Mouse (Mus musculus) cerebellum, adult 2 months (tissue): Measurements from ENCODE around the gene Tcf19. TPM values are rescaled to one million over a fixed set of nuclear protein-coding genes. Genes with fewer than 3 reads are reported as not detected.

Experiments
- DNase-seq, 2 experiments: peaks; one replicate each; pipeline ENCODE4 v3.0.0; 2021
- H3K27ac ChIP-seq: fragments of 200-500 bp; 2 replicates; pipeline ENCODE4 v1.5.1; 2012; ENCODE audit warnings: low read length, control low read depth, inconsistent platforms; ENCODE audit not compliant: insufficient read depth
- H3K27me3 ChIP-seq: fragments of 200-500 bp; 2 replicates; pipeline ENCODE4 v1.6.1; 2012; ENCODE audit warnings: inconsistent platforms, mild to moderate bottlenecking, low read length, moderate library complexity; ENCODE audit not compliant: control insufficient read depth, insufficient read depth
- H3K4me1 ChIP-seq: fragments of 200-500 bp; 2 replicates; pipeline ENCODE4 v1.6.1; 2011; ENCODE audit warnings: low read length; ENCODE audit not compliant: control insufficient read depth, insufficient read depth
- H3K4me3 ChIP-seq: fragments of 200-500 bp; replicated peaks from 2 replicates; pipeline ENCODE3; 2011; ENCODE audit warnings: mild to moderate bottlenecking, low read depth, low read length, control low read depth; ENCODE audit not compliant: insufficient read depth
- CTCF ChIP-seq: fragments of 200-500 bp; IDR thresholded peaks from 2 replicates; pipeline ENCODE4 v1.5.1; 2011; ENCODE audit warnings: low read depth, mild to moderate bottlenecking, control low read depth, low read length, moderate library complexity, borderline replicate concordance; ENCODE audit not compliant: insufficient read depth
- POLR2A ChIP-seq: fragments of 200-500 bp; IDR thresholded peaks from 2 replicates; pipeline ENCODE4 v1.6.1; 2011; ENCODE audit warnings: low read length, control low read depth, borderline replicate concordance; ENCODE audit not compliant: insufficient read depth
- WGBS: fragments of 180-500 bp; shearing (Covaris S2); methylation state at CpG from one replicate; pipeline ENCODE4 v1.1.7; 2018; 5-methylcytosine and 5-hydroxymethylcytosine counted together
- polyA plus RNA-seq: library from polyadenylated mRNA; depleted of rRNA; stranded (reverse); fragments of >200 nt; gene quantifications from 2 replicates; pipeline ENCODE4 v1.2.3, GENCODE M21; 2012

Tcf19 gene
- polyA plus RNA-seq, 1 experiment: 6.7 TPM

DNA sequence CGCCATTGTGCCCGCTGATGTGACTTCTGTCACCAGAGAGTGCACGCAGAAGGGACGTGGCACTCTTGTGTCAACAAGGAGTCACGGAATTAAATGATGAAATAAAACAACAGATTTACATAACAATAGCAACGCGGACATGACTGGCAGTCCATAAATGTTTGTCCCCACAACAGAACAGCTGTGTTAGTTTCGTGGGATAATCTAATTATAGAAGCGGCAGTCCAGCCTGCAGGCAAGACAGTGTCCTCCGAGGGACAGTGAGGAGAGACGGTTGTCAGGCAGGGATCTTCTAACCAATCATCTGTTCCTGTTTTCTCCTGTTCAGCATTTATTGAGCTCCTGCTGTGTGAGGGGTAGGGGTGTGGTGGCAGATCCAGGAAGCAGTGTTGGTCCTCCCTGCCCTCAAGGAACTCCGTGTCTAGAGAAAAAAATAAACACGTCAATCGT is 26.8 kb upstream of the Tcf19 start:
- Histone ChIP-seq H3K27me3 (no peaks in the 10 kb centered on the region), H3K4me1 (peaks cover 4% of the 10 kb centered on the region; the same call in 1 of the 2 replicates), H3K4me3 (no peak overlapping the region), H3K27ac (no peak overlapping the region)
- TF ChIP-seq POLR2A (no peak), CTCF (no peak)
- DNase-seq: no peak
- WGBS: 28% methylated on average over 14 of the region's 14 CpGs

DNA sequence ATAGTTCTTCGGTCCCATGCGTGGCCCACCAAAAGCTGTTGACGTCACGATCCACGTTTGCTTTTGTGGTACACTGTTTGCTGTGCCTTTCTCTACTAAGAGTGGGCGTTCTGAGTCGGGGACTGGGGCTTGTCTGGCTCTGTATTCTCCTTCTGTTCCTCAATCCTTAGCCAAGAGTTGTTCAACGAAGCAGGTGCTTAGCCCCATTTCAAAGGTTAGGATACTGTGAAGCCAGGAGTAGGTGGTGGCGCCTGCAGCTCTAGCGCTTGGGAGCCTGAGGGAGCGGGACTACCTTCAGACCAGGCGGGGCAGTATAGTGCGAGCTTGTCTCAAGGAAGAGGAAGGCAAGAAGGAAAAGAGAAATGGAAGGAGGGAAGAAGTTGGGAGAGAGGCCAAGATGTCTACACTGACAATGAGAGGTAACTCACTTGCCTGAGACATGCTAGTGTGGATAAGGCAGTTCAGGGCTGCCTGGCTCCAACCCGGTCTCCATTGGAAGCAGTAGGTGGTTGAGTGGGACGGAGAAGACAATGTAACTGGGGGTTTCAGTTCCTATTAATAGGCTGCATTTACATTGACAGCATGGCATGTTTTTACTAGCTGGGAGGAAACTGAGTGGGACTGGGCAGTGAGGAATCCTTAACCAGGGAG is 26.3 kb upstream of the Tcf19 start:
- Histone ChIP-seq H3K4me3 (no peak overlapping the region), H3K4me1 (peaks cover 4% of the 10 kb centered on the region; the same call in 1 of the 2 replicates), H3K27ac (no peak overlapping the region), H3K27me3 (no peaks in the 10 kb centered on the region)
- TF ChIP-seq POLR2A (no peak), CTCF (no peak)
- 66% methylated on average over 15 of the region's 15 CpGs for whole genome bisulfite sequencing
- DNase-seq: peak in 1 of 2 experiments; percentile 41

DNA sequence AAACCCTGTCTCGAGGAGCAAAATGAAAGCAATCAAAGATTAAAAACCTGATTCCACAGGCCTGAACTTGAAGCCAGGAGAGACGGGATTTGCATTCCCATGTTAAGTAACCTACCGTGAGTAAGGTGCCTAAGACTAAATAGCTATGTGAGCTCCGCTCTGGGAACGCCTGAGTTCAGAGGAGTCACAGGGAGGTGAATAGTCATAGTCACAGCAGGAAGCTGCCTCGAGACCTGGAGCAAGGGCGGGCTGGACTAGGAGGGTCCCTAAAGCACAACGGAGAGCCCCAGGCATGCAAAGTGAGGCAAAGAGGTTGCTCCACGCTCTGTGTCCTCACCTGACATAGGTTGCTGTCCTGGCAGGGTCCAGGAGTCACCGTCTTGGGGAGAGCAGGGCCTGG is 22.9 kb upstream of the Tcf19 start:
- Histone ChIP-seq H3K4me1 (no peaks in the 10 kb centered on the region), H3K27me3 (no peaks in the 10 kb centered on the region), H3K4me3 (no peak overlapping the region), H3K27ac (no peak overlapping the region)
- 59% methylated on average over 10 of the region's 10 CpGs for WGBS
- DNase-seq: no peak
- TF ChIP-seq CTCF: no peak
- no peak for TF ChIP-seq POLR2A

DNA sequence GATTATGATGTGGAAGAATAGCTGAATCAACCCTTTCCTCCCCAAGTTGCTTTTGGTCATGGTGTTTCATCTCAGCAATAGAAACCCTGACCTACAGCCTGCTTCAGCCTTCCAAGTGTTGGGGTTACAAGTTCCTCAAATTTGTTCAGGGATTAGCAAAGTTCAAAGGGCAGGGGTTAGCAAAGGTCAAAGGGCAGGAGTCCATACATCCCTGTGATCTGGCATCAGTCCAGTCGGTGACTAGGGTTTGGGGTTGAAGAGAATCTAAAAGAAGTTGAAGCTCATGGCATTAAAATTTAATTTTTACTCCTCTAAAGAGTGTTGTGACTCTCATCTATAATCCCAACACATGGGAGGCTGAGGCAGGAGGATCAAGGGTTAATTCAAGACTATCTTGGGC is 21.9 kb upstream of the Tcf19 start:
- no peaks in the 10 kb centered on the region for H3K27me3 ChIP-seq
- TF ChIP-seq CTCF: no peak
- no peak for TF ChIP-seq POLR2A
- H3K4me1 ChIP-seq: no peaks in the 10 kb centered on the region
- no peak for DNase-seq
- H3K4me3 ChIP-seq: no peak overlapping the region
- no peak overlapping the region for H3K27ac ChIP-seq
- 78% methylated on average over 1 of the region's 1 CpGs for WGBS

DNA sequence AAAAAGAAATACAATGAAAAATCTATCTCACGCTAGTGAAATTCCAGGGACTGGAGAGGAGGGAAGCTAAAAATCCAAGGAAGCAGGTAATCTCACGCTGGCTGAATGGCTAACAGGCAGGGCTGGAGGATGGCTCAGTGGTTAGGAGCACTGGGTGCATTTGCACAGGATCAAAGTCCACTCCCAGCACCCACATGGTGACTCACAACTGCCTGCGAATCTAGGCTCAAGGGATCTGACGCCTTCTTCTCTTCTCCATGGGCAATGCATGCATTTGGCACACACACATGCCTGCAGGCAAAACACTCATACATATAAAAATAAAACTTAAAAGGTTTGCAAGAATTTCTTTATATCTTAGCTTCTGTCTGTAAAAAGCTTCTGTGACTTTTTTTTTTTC is 20.8 kb upstream of the Tcf19 start:
- 91% methylated on average over 4 of the region's 4 CpGs for WGBS
- TF ChIP-seq POLR2A (no peak), CTCF (no peak)
- DNase-seq: no peak

DNA sequence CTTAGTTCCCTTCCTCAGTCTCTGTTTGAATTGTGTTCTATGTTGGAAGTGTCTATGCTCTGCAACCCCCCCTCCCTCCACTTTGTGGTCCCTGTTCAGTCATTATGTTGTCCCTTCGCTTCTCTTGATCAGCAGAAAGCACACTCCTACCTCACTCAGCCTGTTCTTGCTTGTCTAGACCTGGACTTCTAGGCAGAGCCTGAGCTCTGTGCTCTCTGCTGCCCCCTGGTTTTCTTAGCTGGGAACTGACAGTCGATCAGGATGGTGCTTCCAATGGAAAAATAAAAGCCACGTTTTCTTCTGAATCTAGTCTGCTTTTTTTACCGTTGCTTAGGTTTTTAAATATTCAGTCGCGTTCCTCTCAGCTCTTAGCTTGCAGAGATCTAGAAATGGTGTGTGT is 17.7 kb upstream of the Tcf19 start:
- H3K4me1 ChIP-seq: peaks cover 3% of the 10 kb centered on the region; the same call in 1 of the 2 replicates
- H3K27me3 ChIP-seq: no peaks in the 10 kb centered on the region
- WGBS: 8% methylated on average over 6 of the region's 6 CpGs
- peak; percentile 77 to 81 for DNase-seq
- H3K27ac ChIP-seq: no peak overlapping the region
- no peak overlapping the region for H3K4me3 ChIP-seq
- TF ChIP-seq POLR2A: no peak
- peak; percentile 85 for TF ChIP-seq CTCF

More for the DNA sequence above, 20.8 kb upstream of the Tcf19 start:
- no peaks in the 10 kb centered on the region for H3K27me3 ChIP-seq
- H3K27ac ChIP-seq: no peak overlapping the region
- no peak overlapping the region for H3K4me3 ChIP-seq
- H3K4me1 ChIP-seq: no peaks in the 10 kb centered on the region

DNA sequence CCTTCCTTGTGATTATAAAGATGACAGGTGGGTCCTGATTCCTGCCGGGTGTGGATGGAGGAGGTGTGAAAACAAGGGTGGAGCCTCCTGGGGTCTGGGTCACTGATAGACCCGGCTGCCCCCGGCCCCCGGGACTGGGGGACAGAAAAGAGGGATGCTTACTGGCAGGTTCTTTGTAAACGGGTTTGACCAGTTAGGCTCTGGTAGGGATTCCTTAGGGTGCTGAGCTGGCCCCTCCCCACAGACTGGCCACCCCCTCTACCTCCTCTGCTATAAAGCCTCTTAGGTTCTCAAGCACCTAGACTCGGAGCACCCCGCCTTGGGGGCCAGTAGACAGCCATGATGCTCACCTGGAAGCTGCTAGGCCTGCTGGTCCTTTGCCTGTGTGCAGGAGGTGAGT is 16.3 kb upstream of the Tcf19 start, which contains the start of gene Psors1c2:
TSS of gene Psors1c2 (plus strand) at position 301 of the 400 bp plus-strand sequence.
- no peaks in the 10 kb centered on the region for H3K27me3 ChIP-seq
- 58% methylated on average over 7 of the region's 7 CpGs for WGBS
- TF ChIP-seq CTCF (no peak), POLR2A (no peak)

DNA sequence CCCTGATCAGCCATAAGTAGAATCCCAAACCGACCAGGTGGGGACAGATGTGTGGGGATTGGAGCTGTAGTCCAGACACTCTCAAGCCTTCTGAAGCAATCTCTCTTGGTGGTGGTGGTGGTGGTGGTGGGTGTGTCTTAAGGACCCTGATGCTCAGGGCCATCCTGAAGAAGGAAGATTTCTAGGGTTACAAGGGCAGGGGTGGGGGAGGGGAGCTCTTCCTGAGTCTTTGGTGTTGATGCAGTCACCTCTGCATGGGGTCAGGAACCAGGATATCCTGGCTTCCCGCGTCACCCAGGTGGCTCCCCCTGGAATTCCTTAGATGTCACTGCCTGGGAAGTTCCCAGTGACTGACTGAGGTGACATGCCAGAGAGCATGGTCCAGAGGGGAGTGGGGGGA is 15.7 kb upstream of the Tcf19 start:
- Histone ChIP-seq H3K27ac (no peak overlapping the region), H3K4me3 (no peak overlapping the region), H3K4me1 (peaks cover 3% of the 10 kb centered on the region; the same call in 1 of the 2 replicates), H3K27me3 (no peaks in the 10 kb centered on the region)
- no peak for TF ChIP-seq POLR2A
- no peak for TF ChIP-seq CTCF
- 38% methylated on average over 3 of the region's 3 CpGs for WGBS
- DNase-seq: no peak

More for the DNA sequence above, 16.3 kb upstream of the Tcf19 start, which contains the start of gene Psors1c2:
- Histone ChIP-seq H3K4me1 (peaks cover 3% of the 10 kb centered on the region; the same call in 1 of the 2 replicates), H3K4me3 (no peak within 1 kb of the TSS), H3K27ac (no peak within 1 kb of the TSS)
- no peak for DNase-seq

DNA sequence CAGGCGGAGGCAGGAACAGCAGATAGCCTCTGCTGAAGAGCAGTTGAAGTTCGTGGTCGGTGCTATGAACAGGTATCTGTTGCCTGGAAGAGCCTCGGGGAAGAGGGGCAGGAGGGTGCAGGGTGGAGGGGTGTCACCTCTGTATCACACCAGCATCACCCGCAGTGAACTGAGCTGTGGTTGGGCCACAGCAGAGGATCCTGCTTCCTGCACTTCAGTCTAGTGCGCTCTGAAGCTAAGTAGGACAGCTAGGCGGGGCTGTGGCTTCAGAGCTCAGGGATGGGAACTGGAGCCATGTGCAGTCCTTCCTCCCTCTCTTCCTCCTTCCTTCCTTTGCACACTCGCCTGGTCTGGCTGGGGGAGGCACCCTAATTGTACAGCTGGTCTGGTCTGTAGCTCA is 10.0 kb upstream of the Tcf19 start:
- Histone ChIP-seq H3K4me3 (no peak overlapping the region), H3K27me3 (no peaks in the 10 kb centered on the region), H3K4me1 (peaks cover 2% of the 10 kb centered on the region; the same call in 1 of the 2 replicates), H3K27ac (no peak overlapping the region)
- DNase-seq: no peak
- TF ChIP-seq CTCF (no peak), POLR2A (no peak)
- WGBS: 72% methylated on average over 8 of the region's 8 CpGs
